Mouse (Mus musculus): ENCODE results near the gene Dcun1d4.

DNA sequence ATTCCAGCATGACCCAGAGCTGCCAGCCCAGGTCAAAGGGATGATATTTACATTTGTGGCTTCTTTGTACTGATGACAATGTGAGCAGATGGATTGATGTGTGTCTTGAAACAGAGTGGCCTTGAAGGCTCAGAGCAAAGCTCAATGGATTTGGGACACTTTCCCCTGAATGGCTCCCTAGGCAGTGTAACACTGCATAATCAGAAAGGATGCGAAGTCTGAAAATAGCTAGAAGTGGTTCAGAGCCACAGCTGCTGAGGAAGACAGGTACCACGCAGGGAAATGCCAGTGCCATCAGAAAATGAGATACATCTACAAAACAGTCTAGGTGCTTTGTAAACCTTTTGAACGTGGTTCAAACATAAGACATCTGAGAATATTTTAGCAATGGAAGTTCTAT is 97.3 kb downstream of the Dcun1d4 start:
- no peak for TF ChIP-seq POLR2A (IDR thresholded peaks at IDR 0.05; ENCODE audit: low read depth, low read length)
- no peak for TF ChIP-seq CTCF (IDR thresholded peaks at IDR 0.05; ENCODE audit: extremely low read depth, insufficient read length, insufficient replicate concordance, low read depth, low read length)
